In genomic region chr3:127507878-127508783, GRCm38 (mm10) we compare ENCODE assay signal across 22 mouse cellular contexts. TPM values are rescaled to one million over a fixed set of nuclear protein-coding genes. Genes with fewer than 3 reads are reported as not detected.
DNase-seq lines count a peak whose midpoint lies in the region; ATAC-seq and TF ChIP-seq lines count a peak whose summit lies in the region.
"Had no signal": no experiment of that assay in that cellular context is flagged by ENCODE, and none has a peak within 500 bp of the region (broad histone marks: within the 10 kb centered on the region; RNA-seq: fewer than 3 reads in every experiment).

No protein-coding gene starts in this region.

- H3K79me2 ChIP-seq in MEL (ENCODE audit: control insufficient read depth, insufficient read depth, low read length, poor library complexity): no peaks in the 10 kb centered on the region

- peaks cover 0 to 4% of the 10 kb centered on the region in 2 experiments; a peak in 2 of 4 replicates for H3K36me3 ChIP-seq in MEL (ENCODE audit: control insufficient read depth in 1 of 2, insufficient read depth in 2 of 2, low read length in 2 of 2)
- H3K36me3 ChIP-seq in forebrain, embryonic 16.5 days (ENCODE audit: control insufficient read depth, insufficient read depth): no peaks in the 10 kb centered on the region
- no peaks in the 10 kb centered on the region for H3K36me3 ChIP-seq in liver, postnatal 0 days (replicated peaks; ENCODE audit: insufficient read depth, low read length)
- no peaks in the 10 kb centered on the region for H3K36me3 ChIP-seq in kidney, adult 2 months (ENCODE audit: control insufficient read depth, insufficient read depth, low read length)
- H3K36me3 ChIP-seq: embryonic facial prominence, embryonic 10.5 days; heart, embryonic 15.5 days; hindbrain, embryonic 15.5 days; intestine, embryonic 15.5 days; limb, embryonic 15.5 days had no signal

- peak; percentile 58 to 70 for TF ChIP-seq EP300 in MEL (IDR thresholded peaks at IDR 0.05; ENCODE audit: low read depth in 1 of 2, low read length in 2 of 2)
- peak; percentile 58 for TF ChIP-seq EP300 in liver, postnatal 0 days (IDR thresholded peaks at IDR 0.05; ENCODE audit: low read depth)

- peak; percentile 64 for ATAC-seq in forebrain, embryonic 16.5 days
- peak; percentile 66 for ATAC-seq in liver, postnatal 0 days
- ATAC-seq: intestine, embryonic 15.5 days had no signal

- no peak overlapping the region for H3K4me2 ChIP-seq in forebrain, embryonic 16.5 days (ENCODE audit: low read length)
- no peak overlapping the region for H3K4me2 ChIP-seq in liver, postnatal 0 days (ENCODE audit: low read depth, low read length)
- H3K4me2 ChIP-seq: heart, embryonic 15.5 days; hindbrain, embryonic 15.5 days; intestine, embryonic 15.5 days; limb, embryonic 15.5 days had no signal

- no peak for TF ChIP-seq POLR2A in MEL (IDR thresholded peaks at IDR 0.05; ENCODE audit: control insufficient read depth in 1 of 2, insufficient read depth in 1 of 2, low read depth in 1 of 2, low read length in 2 of 2, poor library complexity in 1 of 2)
- TF ChIP-seq POLR2A in kidney, adult 2 months (IDR thresholded peaks at IDR 0.05; ENCODE audit: low read depth, low read length): no peak

- H3K4me3 ChIP-seq in MEL (ENCODE audit: control insufficient read depth in 1 of 2, insufficient read depth in 1 of 2, low read depth in 2 of 2, low read length in 2 of 2): peak overlapping the region; percentile 20 to 25; a peak in 3 of 4 replicates
- H3K4me3 ChIP-seq in forebrain, embryonic 16.5 days (replicated peaks; ENCODE audit: low read length): no peak overlapping the region
- no peak overlapping the region for H3K4me3 ChIP-seq in liver, postnatal 0 days (ENCODE audit: low read depth, low read length)
- H3K4me3 ChIP-seq in kidney, adult 2 months (ENCODE audit: insufficient read depth, low read depth, low read length): no peak overlapping the region
- H3K4me3 ChIP-seq: embryonic facial prominence, embryonic 10.5 days; heart, adult 2 months; heart, embryonic 15.5 days; hindbrain, embryonic 15.5 days; intestine, embryonic 15.5 days; layer of hippocampus, adult 2 months; limb, embryonic 15.5 days; megakaryocyte, embryonic 14.5 days had no signal

- TF ChIP-seq RAD21 in MEL (IDR thresholded peaks at IDR 0.05; ENCODE audit: low read depth, low read length): no peak

- TF ChIP-seq CTCF in MEL (IDR thresholded peaks at IDR 0.05 in 2 of 3, conservative IDR thresholded peaks at IDR 0.05 in 1 of 3; ENCODE audit: control insufficient read depth in 1 of 3, insufficient read depth in 1 of 3, low read depth in 2 of 3, low read length in 3 of 3, poor library complexity in 1 of 3, severe bottlenecking in 1 of 3): no peak
- no peak for TF ChIP-seq CTCF in liver, postnatal 0 days (IDR thresholded peaks at IDR 0.05; ENCODE audit: low read depth)
- TF ChIP-seq CTCF in kidney, adult 2 months (conservative IDR thresholded peaks at IDR 0.05; ENCODE audit: insufficient read depth, insufficient read length, low read depth, low read length): no peak

- H3K4me1 ChIP-seq in MEL (ENCODE audit: control insufficient read depth in 1 of 2, insufficient read depth in 2 of 2, low read length in 2 of 2): peaks cover 4 to 9% of the 10 kb centered on the region in 2 experiments
- H3K4me1 ChIP-seq in forebrain, embryonic 16.5 days (replicated peaks; ENCODE audit: control insufficient read depth, insufficient read depth, low read length): peaks cover 7% of the 10 kb centered on the region; the same call in 1 of the 2 replicates
- H3K4me1 ChIP-seq in liver, postnatal 0 days (ENCODE audit: insufficient read depth): no peaks in the 10 kb centered on the region
- no peaks in the 10 kb centered on the region for H3K4me1 ChIP-seq in kidney, adult 2 months (ENCODE audit: control insufficient read depth, insufficient read depth, low read length)
- H3K4me1 ChIP-seq: embryonic facial prominence, embryonic 10.5 days; heart, embryonic 15.5 days; hindbrain, embryonic 15.5 days; intestine, embryonic 15.5 days; limb, embryonic 15.5 days; megakaryocyte, embryonic 14.5 days had no signal

- peak; percentile 74 for DNase-seq in heart, adult 11 months
- no peak for DNase-seq in heart, adult 18-20 months
- peak; percentile 54 for DNase-seq in MEL (ENCODE audit: low read depth, low spot score)
- DNase-seq in liver, postnatal 0 days: no peak
- DNase-seq in kidney, postnatal 36 days: no peak
- no peak for DNase-seq in kidney, adult 2 months
- DNase-seq: cerebellum, adult 8-10 months; heart, adult 2 months; heart, postnatal 4 days; lung, postnatal 14 days; right cerebral cortex, postnatal 4 days; thymus, postnatal 25 days had no signal

- H3K27ac ChIP-seq in MEL (ENCODE audit: control insufficient read depth, low read depth, low read length): 0 out of 2 replicates have a peak overlapping the region, but pooled peaks have one; percentile 9
- H3K27ac ChIP-seq in forebrain, embryonic 16.5 days (ENCODE audit: low read length): no peak overlapping the region
- H3K27ac ChIP-seq in liver, postnatal 0 days (ENCODE audit: low read depth): no peak overlapping the region
- H3K27ac ChIP-seq in kidney, adult 2 months (ENCODE audit: insufficient read depth, low read depth, low read length): no peak overlapping the region
- H3K27ac ChIP-seq: embryonic facial prominence, embryonic 10.5 days; heart, adult 2 months; heart, embryonic 15.5 days; hindbrain, embryonic 15.5 days; intestine, embryonic 15.5 days; layer of hippocampus, adult 2 months; limb, embryonic 15.5 days had no signal

- no peaks in the 10 kb centered on the region for H3K27me3 ChIP-seq in MEL (ENCODE audit: control insufficient read depth in 1 of 2, insufficient read depth in 2 of 2, low read length in 2 of 2)
- H3K27me3 ChIP-seq in forebrain, embryonic 16.5 days (replicated peaks; ENCODE audit: control insufficient read depth, insufficient read depth, low read length): no peaks in the 10 kb centered on the region
- H3K27me3 ChIP-seq in liver, postnatal 0 days (ENCODE audit: insufficient read depth, low read length): no peaks in the 10 kb centered on the region
- H3K27me3 ChIP-seq in kidney, adult 2 months (replicated peaks; ENCODE audit: control insufficient read depth, insufficient read depth, low read length): no peaks in the 10 kb centered on the region
- H3K27me3 ChIP-seq: CH12.LX; heart, embryonic 15.5 days; hindbrain, embryonic 15.5 days; intestine, embryonic 15.5 days; limb, embryonic 15.5 days; megakaryocyte, embryonic 14.5 days had no signal

- 55% methylated on average over 15 of the region's 15 CpGs for WGBS in forebrain, embryonic 16.5 days
- WGBS in liver, postnatal 0 days (ENCODE audit: insufficient replicate concordance): 67% methylated on average over 15 of the region's 15 CpGs
- 84% methylated on average over 15 of the region's 15 CpGs for WGBS in kidney, adult 2 months

- no peaks in the 10 kb centered on the region for H3K9me3 ChIP-seq in MEL (replicated peaks; ENCODE audit: insufficient read depth, low read length)
- no peaks in the 10 kb centered on the region; the same call in 1 of the 2 replicates for H3K9me3 ChIP-seq in forebrain, embryonic 16.5 days (ENCODE audit: control insufficient read depth, low read length)
- H3K9me3 ChIP-seq in liver, postnatal 0 days (ENCODE audit: low read length): no peaks in the 10 kb centered on the region
- H3K9me3 ChIP-seq: embryonic facial prominence, embryonic 10.5 days; heart, embryonic 15.5 days; hindbrain, embryonic 15.5 days; intestine, embryonic 15.5 days; limb, embryonic 15.5 days had no signal

- no peak overlapping the region for H3K9ac ChIP-seq in MEL (ENCODE audit: control insufficient read depth, low read depth, low read length, poor library complexity, severe bottlenecking)
- H3K9ac ChIP-seq in forebrain, embryonic 16.5 days (replicated peaks; ENCODE audit: low read depth, low read length): no peak overlapping the region
- no peak overlapping the region for H3K9ac ChIP-seq in liver, postnatal 0 days (replicated peaks)
- H3K9ac ChIP-seq: heart, embryonic 15.5 days; hindbrain, embryonic 15.5 days; intestine, embryonic 15.5 days; limb, embryonic 15.5 days had no signal

TF ChIP-seq in MEL, 35 proteins besides CTCF, POLR2A, EP300 and RAD21 (continues in another document):
- TF ChIP-seq MYC (IDR thresholded peaks at IDR 0.05; ENCODE audit: low read depth, low read length) (no peak), NRF1 (IDR thresholded peaks at IDR 0.05; ENCODE audit: insufficient read depth, low read depth, low read length, poor library complexity, severe bottlenecking) (no peak), MYB (IDR thresholded peaks at IDR 0.05; ENCODE audit: low read depth, low read length) (no peak), ELF1 (IDR thresholded peaks at IDR 0.05; ENCODE audit: low read depth, low read length) (no peak), USF2 (IDR thresholded peaks at IDR 0.05; ENCODE audit: borderline replicate concordance in 1 of 2, insufficient read depth in 1 of 2, low read depth in 1 of 2, low read length in 2 of 2) (no peak), BHLHE40 (IDR thresholded peaks at IDR 0.05; ENCODE audit: borderline replicate concordance, low read depth, low read length) (no peak)

RNA-seq across cellular contexts. Expression of gene Ank2, which starts 9.0 kb away (rescaled TPM):
- total RNA-seq in heart, adult 18-20 months (2021): 100 to 1,000 TPM; 310 to 323 TPM
- total RNA-seq in MEL (2012; rRNA removed): 4.0 and 4.5 TPM in 2 replicates
- polyA plus RNA-seq in MEL (2012; ENCODE audit: insufficient read depth in 1 of 2, insufficient read length in 2 of 2, low read depth in 1 of 2, low replicate concordance in 2 of 2, missing spikeins in 1 of 2): 1 to 10 TPM in 1 of 2 experiments, not detected in 1; 2.7 TPM
- polyA plus RNA-seq in forebrain, embryonic 16.5 days (2015; fragmentation: Nextera tagmentation; extraction: Ambion mirVana): 156 and 201 TPM in 2 replicates
- polyA plus RNA-seq in liver, postnatal 0 days (2015; fragmentation: Nextera tagmentation; extraction: Ambion mirVana): 4.7 and 5.1 TPM in 2 replicates
- polyA plus RNA-seq in kidney, adult 2 months (2012; rRNA removed): 3.9 and 5.7 TPM in 2 replicates
- total RNA-seq: monocyte, adult 5-6 weeks had no signal

RNA-seq across cellular contexts. Expression of gene Larp7, which starts 45.0 kb away (rescaled TPM):
- total RNA-seq in heart, adult 18-20 months (2021): 10 to 100 TPM; 21.8 to 23.0 TPM
- 44.2 and 50.5 TPM in 2 replicates for total RNA-seq in MEL (2012; rRNA removed)
- polyA plus RNA-seq in MEL (2012; ENCODE audit: insufficient read depth in 1 of 2, insufficient read length in 2 of 2, low read depth in 1 of 2, low replicate concordance in 2 of 2, missing spikeins in 1 of 2): 100 to 1,000 TPM in 1 of 2 experiments, 10 to 100 TPM in 1; 61.3 to 252 TPM
- 30.1 and 31.1 TPM in 2 replicates for polyA plus RNA-seq in forebrain, embryonic 16.5 days (2015; fragmentation: Nextera tagmentation; extraction: Ambion mirVana)
- polyA plus RNA-seq in liver, postnatal 0 days (2015; fragmentation: Nextera tagmentation; extraction: Ambion mirVana): 19.3 and 20.5 TPM in 2 replicates
- 1.6 and 2.6 TPM in 2 replicates for polyA plus RNA-seq in kidney, adult 2 months (2012; rRNA removed)

RNA-seq across cellular contexts. Expression of gene Zgrf1, which starts 45.2 kb away (rescaled TPM):
- under 1 TPM; 0.52 to 0.69 TPM for total RNA-seq in heart, adult 18-20 months (2021)
- 5.7 and 6.7 TPM in 2 replicates for total RNA-seq in MEL (2012; rRNA removed)
- polyA plus RNA-seq in MEL (2012; ENCODE audit: insufficient read depth in 1 of 2, insufficient read length in 2 of 2, low read depth in 1 of 2, low replicate concordance in 2 of 2, missing spikeins in 1 of 2): 1 to 10 TPM in 1 of 2 experiments, not detected in 1; 8.2 TPM
- 4.9 and 5.2 TPM in 2 replicates for polyA plus RNA-seq in forebrain, embryonic 16.5 days (2015; fragmentation: Nextera tagmentation; extraction: Ambion mirVana)
- polyA plus RNA-seq in liver, postnatal 0 days (2015; fragmentation: Nextera tagmentation; extraction: Ambion mirVana): 1.1 and 1.5 TPM in 2 replicates
- polyA plus RNA-seq in kidney, adult 2 months (2012; rRNA removed): 0.23 and 0.25 TPM in 2 replicates

Comparison
In these comparisons a context has a peak if more than half of its experiments do, and no peak if none do; other contexts are left out.
1. DNase-seq: peak in heart, adult 11 months (single experiment) and MEL (single experiment); none in heart, adult 18-20 months (0 of 2), liver, postnatal 0 days (single experiment), kidney, postnatal 36 days (0 of 2) and kidney, adult 2 months (single experiment).
2. H3K4me3 ChIP-seq: peak in MEL (2 of 2); none in forebrain, embryonic 16.5 days (single experiment), liver, postnatal 0 days (single experiment) and kidney, adult 2 months (single experiment).
3. RNA of gene Ank2, which starts 9.0 kb away (polyA plus RNA-seq): 156 to 201 TPM in forebrain, embryonic 16.5 days; 3.9 to 5.7 TPM in kidney, adult 2 months, 4.7 to 5.1 TPM in liver, postnatal 0 days and 2.7 TPM in MEL; every median in the first group is over 10 times any median in the second.